Mouse (Mus musculus) forebrain, embryonic 12.5 days (tissue): ENCODE results near the gene Nt5c1a. TPM values are rescaled to one million over a fixed set of nuclear protein-coding genes. Genes with fewer than 3 reads are reported as not detected.

Source experiments
- ATAC-seq: fragments of 200-750 bp; cut with Nextera tagmentation; 2 replicates; pipeline ENCODE4 v1.8.0; 2017; ENCODE audit warnings: moderate TSS enrichment; ENCODE audit not compliant: low FRiP score
- H3K27ac ChIP-seq: fragments of 300-500 bp; sonication (generic); 2 replicates; pipeline ENCODE4 v1.5.1; 2016; ENCODE audit warnings: mild to moderate bottlenecking
- H3K27me3 ChIP-seq: fragments of 300-500 bp; sonication (generic); 2 replicates; pipeline ENCODE4 v1.6.1; 2016; ENCODE audit warnings: mild to moderate bottlenecking
- H3K36me3 ChIP-seq: fragments of 300-500 bp; sonication (generic); replicated peaks from 2 replicates; pipeline ENCODE4 v1.6.1; 2016; ENCODE audit warnings: mild to moderate bottlenecking
- H3K4me1 ChIP-seq: fragments of 300-500 bp; sonication (generic); 2 replicates; pipeline ENCODE4 v1.6.1; 2016
- H3K4me2 ChIP-seq: fragments of 300-500 bp; sonication (generic); 2 replicates; pipeline ENCODE4 v1.6.1; 2016; ENCODE audit warnings: mild to moderate bottlenecking, moderate library complexity
- H3K4me3 ChIP-seq: fragments of 300-500 bp; sonication (generic); replicated peaks from 2 replicates; pipeline ENCODE4 v1.5.1; 2016; ENCODE audit warnings: mild to moderate bottlenecking
- H3K9ac ChIP-seq: fragments of 300-500 bp; sonication (generic); 2 replicates; pipeline ENCODE4 v1.6.1; 2016; ENCODE audit warnings: mild to moderate bottlenecking
- H3K9me3 ChIP-seq: fragments of 300-500 bp; sonication (generic); 2 replicates; pipeline ENCODE4 v1.6.1; 2016
- WGBS: fragments of 180-500 bp; shearing (Covaris S2); methylation state at CpG from one replicate; pipeline ENCODE4 v1.1.7; 2016; 5-methylcytosine and 5-hydroxymethylcytosine counted together
- polyA plus RNA-seq: library from polyadenylated mRNA; unstranded; fragments of >200 nt; fragmentation: Nextera tagmentation; extraction: Ambion mirVana; gene quantifications from 2 replicates; pipeline ENCODE4 v1.2.1, GENCODE M21; 2016

The Nt5c1a gene
- polyA plus RNA-seq, 1 experiment from 2014 or later, result not detected

DNA sequence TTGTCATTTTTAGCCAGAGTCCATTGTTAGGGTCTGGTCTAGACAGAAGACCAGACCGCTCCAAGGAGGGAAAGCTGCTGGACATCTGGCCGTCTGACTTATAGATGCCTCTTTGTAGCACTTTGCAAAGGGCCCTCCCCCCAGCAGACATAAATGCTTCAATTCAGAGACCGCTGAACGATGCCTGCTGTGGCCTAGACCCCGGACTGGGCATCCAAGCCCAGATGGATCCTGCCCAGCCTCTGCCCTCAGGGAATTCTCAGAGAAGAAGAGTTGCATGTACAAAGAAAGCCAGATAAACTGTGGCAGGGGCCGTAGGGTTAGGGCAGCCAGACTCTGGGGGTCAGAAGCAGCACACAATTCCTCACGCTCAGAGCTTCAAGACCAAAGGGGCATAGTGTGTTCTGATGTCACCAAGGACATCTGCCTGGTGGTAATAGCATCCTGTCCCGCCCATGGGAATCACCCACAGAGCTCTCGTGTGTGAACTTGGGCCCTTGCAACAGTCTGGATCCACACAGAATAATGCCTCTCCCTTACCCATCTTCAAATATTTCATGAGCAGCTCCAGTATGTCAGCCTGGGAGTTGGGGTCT, 34.6 kb downstream of the Nt5c1a start:
- H3K36me3 ChIP-seq, result no peaks in the 10 kb centered on the region
- H3K4me1 ChIP-seq, result peaks cover 20% of the 10 kb centered on the region
- WGBS, result 76% methylated on average over 9 of the region's 9 CpGs
- no peak overlapping the region for H3K4me3 ChIP-seq
- H3K27me3 ChIP-seq, result peaks cover 89% of the 10 kb centered on the region
- no peak for ATAC-seq
- H3K9ac ChIP-seq, result no peak overlapping the region
- H3K9me3 ChIP-seq, result no peaks in the 10 kb centered on the region
- H3K27ac ChIP-seq, result no peak overlapping the region
- no peak overlapping the region for H3K4me2 ChIP-seq

GRCm38 (mm10) chr4:123236431-123237031, 35.2 kb downstream of the Nt5c1a start:
- H3K9me3 ChIP-seq, result no peaks in the 10 kb centered on the region
- no peak overlapping the region for H3K4me2 ChIP-seq
- H3K27me3 ChIP-seq, result peaks cover 90% of the 10 kb centered on the region
- H3K27ac ChIP-seq, result no peak overlapping the region
- H3K4me3 ChIP-seq, result no peak overlapping the region
- ATAC-seq, result no peak
- no peak overlapping the region for H3K9ac ChIP-seq
- H3K4me1 ChIP-seq, result peaks cover 20% of the 10 kb centered on the region
- no peaks in the 10 kb centered on the region for H3K36me3 ChIP-seq
- 84% methylated on average over 13 of the region's 13 CpGs for WGBS

- no peak overlapping the region for H3K9ac ChIP-seq
- no peak overlapping the region for H3K4me3 ChIP-seq
- peaks cover 20% of the 10 kb centered on the region for H3K4me1 ChIP-seq
- WGBS, result 77% methylated on average over 6 of the region's 6 CpGs
- peaks cover 81% of the 10 kb centered on the region for H3K27me3 ChIP-seq
- H3K4me2 ChIP-seq, result no peak overlapping the region
- H3K36me3 ChIP-seq, result no peaks in the 10 kb centered on the region
- H3K9me3 ChIP-seq, result no peaks in the 10 kb centered on the region
- H3K27ac ChIP-seq, result no peak overlapping the region
- ATAC-seq, result no peak
These were observed 36.3 kb downstream of the Nt5c1a start for GRCm38 (mm10) chr4:123237386-123238266.

GRCm38 (mm10) chr4:123239361-123240203, 38.3 kb downstream of the Nt5c1a start:
- Histone ChIP-seq H3K4me2 (peak overlapping the region; percentile 55), H3K27ac (0 out of 2 replicates have a peak overlapping the region, but pooled peaks have one; percentile 19), H3K9ac (peak overlapping the region; percentile 47; the same call in 1 of the 2 replicates), H3K36me3 (no peaks in the 10 kb centered on the region), H3K4me1 (peaks cover 13% of the 10 kb centered on the region), H3K27me3 (peaks cover 62% of the 10 kb centered on the region), H3K4me3 (peak overlapping the region; percentile 37), H3K9me3 (no peaks in the 10 kb centered on the region)
- ATAC-seq, result peak; percentile 41; the same call in 1 of the 2 replicates
- WGBS, result 7% methylated on average over 58 of the region's 58 CpGs

DNA sequence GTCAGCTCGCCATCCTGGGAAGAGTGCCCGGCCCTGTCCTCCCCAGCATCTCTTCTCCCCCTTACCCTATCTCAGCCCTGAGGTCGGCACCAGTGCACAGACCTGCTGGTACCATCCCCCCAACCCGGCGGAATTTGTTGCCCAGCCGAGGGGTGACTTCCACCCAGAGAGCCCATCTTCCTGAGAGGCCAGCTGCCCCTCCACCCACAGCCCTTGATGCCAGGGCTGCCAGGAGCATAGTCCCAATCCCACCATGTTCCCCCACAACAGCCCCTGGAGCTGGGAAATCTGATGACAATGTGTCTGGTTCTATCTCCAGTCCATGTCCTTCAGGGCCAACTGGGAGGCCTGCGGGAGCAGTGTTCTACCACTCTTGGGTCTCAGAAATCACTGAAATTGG, 44.9 kb downstream of the Nt5c1a start:
- 93% methylated on average over 7 of the region's 7 CpGs for WGBS
- Histone ChIP-seq H3K4me2 (no peak overlapping the region), H3K4me3 (no peak overlapping the region), H3K9ac (no peak overlapping the region), H3K27me3 (no peaks in the 10 kb centered on the region), H3K36me3 (no peaks in the 10 kb centered on the region), H3K4me1 (peaks cover 3% of the 10 kb centered on the region; the same call in 1 of the 2 replicates), H3K27ac (no peak overlapping the region), H3K9me3 (no peaks in the 10 kb centered on the region)
- ATAC-seq, result no peak

- H3K4me2 ChIP-seq, result no peak overlapping the region
- ATAC-seq, result no peak
- H3K27ac ChIP-seq, result no peak overlapping the region
- H3K9ac ChIP-seq, result no peak overlapping the region
- no peaks in the 10 kb centered on the region for H3K36me3 ChIP-seq
- no peaks in the 10 kb centered on the region for H3K27me3 ChIP-seq
- 95% methylated on average over 5 of the region's 5 CpGs for WGBS
- no peaks in the 10 kb centered on the region for H3K9me3 ChIP-seq
- peaks cover 3% of the 10 kb centered on the region; the same call in 1 of the 2 replicates for H3K4me1 ChIP-seq
- no peak overlapping the region for H3K4me3 ChIP-seq
These were observed 45.3 kb downstream of the Nt5c1a start for GRCm38 (mm10) chr4:123246651-123247050.

- 72% methylated on average over 7 of the region's 7 CpGs for WGBS
- Histone ChIP-seq H3K9me3 (no peaks in the 10 kb centered on the region), H3K4me3 (no peak overlapping the region), H3K4me1 (peaks cover 3% of the 10 kb centered on the region; the same call in 1 of the 2 replicates), H3K27me3 (no peaks in the 10 kb centered on the region), H3K36me3 (no peaks in the 10 kb centered on the region), H3K27ac (no peak overlapping the region), H3K4me2 (no peak overlapping the region), H3K9ac (no peak overlapping the region)
- ATAC-seq, result no peak
These were observed 46.0 kb downstream of the Nt5c1a start for GRCm38 (mm10) chr4:123247147-123247880.

- H3K4me1 ChIP-seq, result peaks cover 2% of the 10 kb centered on the region; the same call in 1 of the 2 replicates
- no peaks in the 10 kb centered on the region for H3K9me3 ChIP-seq
- no peak overlapping the region for H3K4me3 ChIP-seq
- no peak overlapping the region for H3K4me2 ChIP-seq
- no peaks in the 10 kb centered on the region for H3K36me3 ChIP-seq
- no peak for ATAC-seq
- no peaks in the 10 kb centered on the region for H3K27me3 ChIP-seq
- WGBS, result 76% methylated on average over 7 of the region's 7 CpGs
- no peak overlapping the region for H3K27ac ChIP-seq
- no peak overlapping the region for H3K9ac ChIP-seq
These were observed 47.8 kb downstream of the Nt5c1a start for GRCm38 (mm10) chr4:123248971-123249567.

DNA sequence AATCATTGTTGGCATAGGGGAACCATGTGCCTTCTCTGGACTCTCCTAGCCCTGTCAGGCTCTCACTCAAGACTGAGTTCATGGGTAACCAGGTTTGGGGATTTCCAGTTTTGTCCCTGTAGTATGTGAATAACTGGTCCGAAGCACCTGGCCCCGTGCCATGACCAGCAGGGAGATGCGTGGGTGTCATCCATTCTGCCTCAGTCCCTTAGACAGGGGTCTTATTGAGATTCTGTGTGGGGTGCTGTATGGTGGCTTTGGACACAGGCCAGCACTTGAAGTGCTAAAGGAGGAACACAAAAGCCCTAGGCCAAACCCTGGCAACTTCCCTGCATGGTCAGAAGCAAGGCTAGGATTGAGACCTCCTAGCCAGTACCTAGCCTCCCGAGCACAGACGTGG, 50.9 kb downstream of the Nt5c1a start:
- Histone ChIP-seq H3K4me3 (no peak overlapping the region), H3K27me3 (no peaks in the 10 kb centered on the region), H3K27ac (no peak overlapping the region), H3K4me1 (no peaks in the 10 kb centered on the region), H3K9ac (no peak overlapping the region), H3K36me3 (no peaks in the 10 kb centered on the region), H3K4me2 (no peak overlapping the region), H3K9me3 (no peaks in the 10 kb centered on the region)
- ATAC-seq, result no peak
- WGBS, result 88% methylated on average over 5 of the region's 5 CpGs

- no peaks in the 10 kb centered on the region for H3K36me3 ChIP-seq
- WGBS, result 25% methylated on average over 5 of the region's 5 CpGs
- H3K9ac ChIP-seq, result no peak overlapping the region
- no peaks in the 10 kb centered on the region for H3K9me3 ChIP-seq
- 0 out of 2 replicates have a peak, but pooled peaks have one; percentile 27 for ATAC-seq
- H3K27me3 ChIP-seq, result no peaks in the 10 kb centered on the region
- H3K4me3 ChIP-seq, result no peak overlapping the region
- no peaks in the 10 kb centered on the region for H3K4me1 ChIP-seq
- H3K4me2 ChIP-seq, result no peak overlapping the region
- H3K27ac ChIP-seq, result no peak overlapping the region
These were observed 53.3 kb downstream of the Nt5c1a start for GRCm38 (mm10) chr4:123254617-123255016.
